Mouse (Mus musculus) liver, embryonic 15.5 days (tissue): ENCODE measurements around the gene Vmn1r29. TPM values are rescaled to one million over a fixed set of nuclear protein-coding genes. Genes with fewer than 3 reads are reported as not detected.
"Not testable (repeated sequence)": the region's sequence is repeated elsewhere in the genome, so short reads cannot be mapped to it uniquely, and the experiment has no call there.

Source experiments
- ATAC-seq: fragments of 200-750 bp; cut with Nextera tagmentation; 2 replicates; pipeline ENCODE4 v1.8.0; 2017; ENCODE audit warnings: moderate number of reproducible peaks, mild to moderate bottlenecking, moderate library complexity; ENCODE audit not compliant: insufficient read depth
- H3K27ac ChIP-seq: fragments of 300-500 bp; sonication (generic); replicated peaks from 2 replicates; pipeline ENCODE4 v1.5.1; 2015; ENCODE audit warnings: mild to moderate bottlenecking, inconsistent platforms
- H3K27me3 ChIP-seq: fragments of 300-500 bp; sonication (generic); 2 replicates; pipeline ENCODE4 v1.6.1; 2015; ENCODE audit warnings: mild to moderate bottlenecking, inconsistent platforms
- H3K36me3 ChIP-seq: fragments of 300-500 bp; sonication (generic); replicated peaks from 2 replicates; pipeline ENCODE4 v1.6.1; 2015; ENCODE audit warnings: moderate library complexity, mild to moderate bottlenecking, inconsistent platforms
- H3K4me1 ChIP-seq: fragments of 300-500 bp; sonication (generic); replicated peaks from 2 replicates; pipeline ENCODE4 v1.6.1; 2015; ENCODE audit warnings: inconsistent platforms
- H3K4me2 ChIP-seq: fragments of 300-500 bp; sonication (generic); 2 replicates; pipeline ENCODE4 v1.6.1; 2015; ENCODE audit warnings: moderate library complexity, mild to moderate bottlenecking, inconsistent platforms
- H3K4me3 ChIP-seq: fragments of 300-500 bp; sonication (generic); replicated peaks from 2 replicates; pipeline ENCODE4 v1.5.1; 2015; ENCODE audit warnings: mild to moderate bottlenecking, inconsistent platforms
- H3K9ac ChIP-seq: fragments of 300-500 bp; sonication (generic); 2 replicates; pipeline ENCODE4 v1.6.1; 2015; ENCODE audit warnings: moderate library complexity, mild to moderate bottlenecking, inconsistent platforms
- H3K9me3 ChIP-seq: fragments of 300-500 bp; sonication (generic); replicated peaks from 2 replicates; pipeline ENCODE4 v1.6.1; 2016; ENCODE audit warnings: inconsistent platforms
- WGBS: fragments of 180-500 bp; shearing (Covaris S2); methylation state at CpG from one replicate; pipeline ENCODE4 v1.1.7; 2015; ENCODE audit warnings: mixed read lengths; ENCODE audit not compliant: insufficient replicate concordance; 5-methylcytosine and 5-hydroxymethylcytosine counted together
- polyA plus RNA-seq: library from polyadenylated mRNA; unstranded; fragments of >200 nt; fragmentation: Nextera tagmentation; extraction: Ambion mirVana; gene quantifications from 2 replicates; pipeline ENCODE4 v1.2.1, GENCODE M21; 2015

Gene Vmn1r29
- not detected in 2 replicates for polyA plus RNA-seq

- no peaks in the 10 kb centered on the region for H3K9me3 ChIP-seq
- no peaks in the 10 kb centered on the region for H3K36me3 ChIP-seq
- no peak within 1 kb of the TSS for H3K27ac ChIP-seq
- H3K27me3 ChIP-seq, result no peaks in the 10 kb centered on the region
- no peak within 1 kb of the TSS for H3K9ac ChIP-seq
- H3K4me2 ChIP-seq, result no peak within 1 kb of the TSS
- H3K4me1 ChIP-seq, result no peaks in the 10 kb centered on the region
- no peak within 1 kb of the TSS for H3K4me3 ChIP-seq
- ATAC-seq, result no peak
Measured at GRCm38 (mm10) chr6:58301249-58301648, at the start of gene Vmn1r29. Gene Vmn1r29, plus strand, starts transcription at chr6:58301549.

DNA sequence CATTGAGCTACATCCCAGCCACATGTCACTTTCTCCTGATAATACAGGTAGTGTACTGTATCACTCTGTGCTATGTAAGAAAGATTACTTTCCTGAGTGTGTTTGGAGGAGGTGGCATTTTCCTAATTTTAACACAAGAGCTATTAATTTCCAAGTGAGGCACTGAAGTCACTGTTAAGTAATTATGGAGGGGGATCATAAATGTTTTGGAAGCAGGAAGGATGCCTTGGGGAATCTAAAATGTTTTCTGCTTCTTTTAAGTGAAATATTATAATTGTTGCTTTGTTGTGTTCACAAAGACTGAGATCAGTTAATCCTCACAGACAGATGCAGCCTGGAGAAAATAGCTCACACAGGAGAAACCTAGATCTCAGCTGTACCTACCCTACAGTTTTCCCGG, 39.6 kb upstream of the Vmn1r29 start, which contains the start of gene Vmn1r28:
TSS of gene Vmn1r28 (plus strand) at position 301 of the 400 bp plus-strand sequence.
- no peak within 1 kb of the TSS for H3K27ac ChIP-seq
- no peak for ATAC-seq
- no peaks in the 10 kb centered on the region for H3K36me3 ChIP-seq
- 63% methylated on average over 1 of the region's 1 CpGs for WGBS
- H3K4me3 ChIP-seq, result no peak within 1 kb of the TSS
- H3K9ac ChIP-seq, result no peak within 1 kb of the TSS
- H3K9me3 ChIP-seq, result no peaks in the 10 kb centered on the region
- H3K4me1 ChIP-seq, result no peaks in the 10 kb centered on the region
- H3K27me3 ChIP-seq, result no peaks in the 10 kb centered on the region
- H3K4me2 ChIP-seq, result no peak within 1 kb of the TSS

- not testable (repeated sequence) for H3K36me3 ChIP-seq, H3K4me1 ChIP-seq, ATAC-seq, H3K4me3 ChIP-seq, H3K4me2 ChIP-seq, H3K9me3 ChIP-seq, H3K27me3 ChIP-seq, H3K27ac ChIP-seq, H3K9ac ChIP-seq
- WGBS, result 72% methylated on average over 1 of the region's 1 CpGs
Measured at GRCm38 (mm10) chr6:58279661-58280060, 21.7 kb upstream of the Vmn1r29 start.

DNA sequence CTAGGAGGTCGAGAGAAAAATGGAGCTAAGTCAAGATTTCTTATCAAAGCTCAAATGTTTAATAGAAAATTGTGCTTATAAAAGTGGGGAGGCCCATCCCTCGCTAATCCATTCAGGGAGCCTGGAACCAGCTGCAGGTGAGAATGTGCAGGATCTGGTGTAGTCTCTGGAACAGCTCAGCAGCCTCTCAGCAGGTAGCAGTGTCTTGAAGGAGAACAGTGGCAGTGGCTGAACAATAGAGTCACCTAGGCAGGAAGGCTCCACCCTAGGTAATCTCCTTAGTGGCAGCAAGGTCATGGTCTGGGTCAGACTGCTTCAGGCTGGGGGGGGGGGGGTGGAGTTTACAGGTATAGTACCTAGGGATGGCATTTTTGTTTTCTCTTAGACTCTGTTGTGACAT, 9.1 kb upstream of the Vmn1r29 start:
- Histone ChIP-seq H3K4me1 (no peaks in the 10 kb centered on the region), H3K9ac (no peak overlapping the region), H3K27me3 (no peaks in the 10 kb centered on the region), H3K4me2 (no peak overlapping the region), H3K4me3 (no peak overlapping the region), H3K9me3 (no peaks in the 10 kb centered on the region), H3K36me3 (no peaks in the 10 kb centered on the region), H3K27ac (no peak overlapping the region)
- no peak for ATAC-seq
- WGBS, result 42% methylated on average over 2 of the region's 2 CpGs

- H3K9me3 ChIP-seq, H3K4me1 ChIP-seq, H3K27me3 ChIP-seq, H3K36me3 ChIP-seq, H3K27ac ChIP-seq, H3K9ac ChIP-seq, H3K4me2 ChIP-seq, H3K4me3 ChIP-seq, ATAC-seq: not testable (repeated sequence)
- WGBS, result 62% methylated on average over 19 of the region's 19 CpGs
Measured at GRCm38 (mm10) chr6:58298511-58298910, 2.8 kb upstream of the Vmn1r29 start.

GRCm38 (mm10) chr6:58330686-58331085, 29.3 kb downstream of the Vmn1r29 start:
- not testable (repeated sequence) for H3K36me3 ChIP-seq, H3K9ac ChIP-seq, H3K27ac ChIP-seq, H3K9me3 ChIP-seq, ATAC-seq, H3K4me3 ChIP-seq, H3K27me3 ChIP-seq, H3K4me2 ChIP-seq, H3K4me1 ChIP-seq
- WGBS, result 66% methylated on average over 17 of the region's 17 CpGs

Other genes starting within 250 kb of the Vmn1r29 start
- gene Vmn1r27, start 82.7 kb upstream of the Vmn1r29 start, polyA plus RNA-seq, result not detected in 2 replicates
- gene Vmn1r28, start 39.5 kb upstream of the Vmn1r29 start, polyA plus RNA-seq, result not detected in 2 replicates
- not detected in 2 replicates for gene Vmn1r30, start 141.8 kb downstream of the Vmn1r29 start, polyA plus RNA-seq
- gene Vmn1r31, start 173.8 kb downstream of the Vmn1r29 start, polyA plus RNA-seq, result not detected in 2 replicates